Mouse (Mus musculus) liver, embryonic 11.5 days (tissue): ENCODE results near the gene Ppp2r5e. TPM values are rescaled to one million over a fixed set of nuclear protein-coding genes. Genes with fewer than 3 reads are reported as not detected.

Experiments used
- ATAC-seq: fragments of 200-750 bp; cut with Nextera tagmentation; replicated peaks from 2 replicates; pipeline ENCODE4 v1.8.0; 2017; ENCODE audit warnings: moderate number of reproducible peaks, mild to moderate bottlenecking, moderate TSS enrichment, moderate library complexity; ENCODE audit not compliant: low FRiP score
- DNase-seq: peaks from one replicate; pipeline ENCODE4 v3.0.0-alpha.2; 2017; ENCODE audit warnings: low spot score
- H3K27ac ChIP-seq: fragments of 300-500 bp; sonication (generic); 2 replicates; pipeline ENCODE4 v1.5.1; 2014; ENCODE audit warnings: mild to moderate bottlenecking, low read depth, low read length, control low read depth
- H3K27me3 ChIP-seq: fragments of 300-500 bp; sonication (generic); replicated peaks from 2 replicates; pipeline ENCODE4 v1.6.1; 2014; ENCODE audit warnings: low read length, mixed read lengths; ENCODE audit not compliant: control insufficient read depth, insufficient read depth
- H3K36me3 ChIP-seq: fragments of 300-500 bp; sonication (generic); 2 replicates; pipeline ENCODE4 v1.6.1; 2014; ENCODE audit warnings: mild to moderate bottlenecking, low read length, moderate library complexity, mixed read lengths; ENCODE audit not compliant: control insufficient read depth, insufficient read depth
- H3K4me1 ChIP-seq: fragments of 300-500 bp; sonication (generic); replicated peaks from 2 replicates; pipeline ENCODE4 v1.6.1; 2014; ENCODE audit warnings: low read length, mixed read lengths; ENCODE audit not compliant: control insufficient read depth, insufficient read depth
- H3K4me2 ChIP-seq: fragments of 300-500 bp; sonication (generic); 2 replicates; pipeline ENCODE4 v1.6.1; 2014; ENCODE audit warnings: mild to moderate bottlenecking, control low read depth, moderate library complexity
- H3K4me3 ChIP-seq: fragments of 300-500 bp; sonication (generic); 2 replicates; pipeline ENCODE4 v1.5.1; 2014; ENCODE audit warnings: low read depth, low read length, control low read depth
- H3K9ac ChIP-seq: fragments of 300-500 bp; sonication (generic); 2 replicates; pipeline ENCODE4 v1.6.1; 2014; ENCODE audit warnings: low read depth, low read length, control low read depth
- H3K9me3 ChIP-seq: fragments of 300-500 bp; sonication (generic); 2 replicates; pipeline ENCODE4 v1.6.1; 2016; ENCODE audit warnings: low read length, inconsistent platforms, mixed read lengths; ENCODE audit not compliant: control insufficient read depth
- WGBS: fragments of 180-500 bp; shearing (Covaris S2); extraction: QIAGEN DNeasy Blood & Tissue Kit; methylation state at CpG from one replicate; pipeline ENCODE4 v1.1.7; 2014; 5-methylcytosine and 5-hydroxymethylcytosine counted together
- polyA plus RNA-seq: library from polyadenylated mRNA; unstranded; fragments of >200 nt; fragmentation: Nextera tagmentation; extraction: Ambion mirVana; gene quantifications from 2 replicates; pipeline ENCODE4 v1.2.1, GENCODE M21; 2014

The Ppp2r5e gene
- polyA plus RNA-seq, 1 experiment from 2014 or later: 10.7 TPM

DNA sequence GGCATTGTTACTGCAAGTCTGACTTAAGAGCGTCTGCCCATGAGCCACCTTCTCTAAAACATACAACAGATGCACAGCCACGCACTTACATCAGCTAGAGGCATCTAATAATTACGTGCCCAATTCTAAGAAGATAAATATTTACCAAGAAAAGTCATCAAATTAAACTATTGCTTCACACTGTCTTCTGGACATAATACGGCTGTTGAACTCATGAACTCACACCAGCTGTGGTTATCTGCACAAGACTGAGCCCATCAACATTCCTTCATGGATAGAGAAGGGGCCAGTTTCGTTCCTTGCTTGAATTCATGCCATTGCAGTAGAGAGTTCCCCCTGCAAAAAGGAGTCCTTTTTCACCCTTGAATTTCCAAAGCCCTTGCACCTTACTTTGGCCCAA, 28.3 kb downstream of the Ppp2r5e start:
- H3K27me3 ChIP-seq: no peaks in the 10 kb centered on the region
- no peaks in the 10 kb centered on the region for H3K36me3 ChIP-seq
- ATAC-seq (no peak), DNase-seq (no peak)
- H3K9ac ChIP-seq: no peak overlapping the region
- 70% methylated on average over 5 of the region's 5 CpGs for WGBS
- no peak overlapping the region for H3K27ac ChIP-seq
- no peaks in the 10 kb centered on the region for H3K9me3 ChIP-seq
- no peak overlapping the region for H3K4me3 ChIP-seq
- H3K4me1 ChIP-seq: peaks cover 8% of the 10 kb centered on the region
- H3K4me2 ChIP-seq: no peak overlapping the region

DNA sequence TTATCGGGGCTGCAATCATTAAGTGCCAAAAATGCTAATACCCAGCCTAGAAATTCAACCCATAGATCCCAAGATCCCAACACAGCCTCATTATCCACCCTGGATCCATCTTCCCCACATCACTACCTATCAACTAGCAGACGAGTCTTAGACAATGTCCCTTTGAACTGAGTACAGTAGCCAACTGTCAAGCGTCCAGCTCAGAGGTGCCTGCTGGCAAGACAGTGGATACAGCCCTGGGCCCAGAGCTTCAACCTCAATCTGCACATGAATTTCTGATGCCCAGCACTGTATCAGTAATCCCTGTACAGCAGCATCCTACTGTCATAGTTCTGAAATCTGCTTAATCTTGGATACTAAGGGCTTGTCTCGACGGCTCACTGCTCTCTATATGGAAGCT, 30.3 kb downstream of the Ppp2r5e start:
- H3K27ac ChIP-seq: no peak overlapping the region
- no peaks in the 10 kb centered on the region for H3K9me3 ChIP-seq
- H3K9ac ChIP-seq: no peak overlapping the region
- H3K4me1 ChIP-seq: peaks cover 8% of the 10 kb centered on the region
- H3K36me3 ChIP-seq: no peaks in the 10 kb centered on the region
- no peak overlapping the region for H3K4me2 ChIP-seq
- H3K27me3 ChIP-seq: no peaks in the 10 kb centered on the region
- H3K4me3 ChIP-seq: no peak overlapping the region
- DNase-seq (no peak), ATAC-seq (no peak)
- 90% methylated on average over 5 of the region's 5 CpGs for WGBS

DNA sequence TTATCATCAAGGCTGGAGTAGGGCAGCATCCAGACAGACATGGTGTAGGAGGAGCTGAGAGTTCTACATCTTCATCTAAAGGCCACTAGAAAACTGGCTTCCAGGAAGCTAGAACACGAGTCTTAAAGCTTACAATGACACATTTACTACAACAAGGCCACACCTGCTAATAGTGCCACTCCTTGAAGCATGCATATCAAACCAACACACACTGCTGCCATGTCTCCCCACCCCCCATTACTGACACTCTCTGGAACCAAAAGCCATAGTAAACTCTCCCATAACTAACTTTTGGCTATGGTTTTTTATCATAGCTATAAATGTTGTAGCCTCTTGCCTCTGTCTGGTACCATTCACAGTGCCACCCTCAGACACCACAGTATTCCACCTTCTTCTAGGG, 31.5 kb downstream of the Ppp2r5e start:
- Histone ChIP-seq H3K4me1 (peaks cover 8% of the 10 kb centered on the region), H3K4me2 (no peak overlapping the region)
- peak; percentile 71 for ATAC-seq

GRCm38 (mm10) chr12:75562996-75563618, 32.9 kb downstream of the Ppp2r5e start:
- H3K4me2 ChIP-seq: no peak overlapping the region
- DNase-seq (no peak), ATAC-seq (no peak)
- no peak overlapping the region for H3K27ac ChIP-seq
- no peaks in the 10 kb centered on the region for H3K36me3 ChIP-seq
- H3K4me3 ChIP-seq: no peak overlapping the region
- H3K9ac ChIP-seq: no peak overlapping the region
- H3K27me3 ChIP-seq: no peaks in the 10 kb centered on the region
- H3K4me1 ChIP-seq: peaks cover 8% of the 10 kb centered on the region
- 91% methylated on average over 1 of the region's 1 CpGs for WGBS
- no peaks in the 10 kb centered on the region for H3K9me3 ChIP-seq

More for the DNA sequence above, 31.5 kb downstream of the Ppp2r5e start:
- Histone ChIP-seq H3K27ac (no peak overlapping the region), H3K9me3 (no peaks in the 10 kb centered on the region), H3K4me3 (no peak overlapping the region), H3K36me3 (no peaks in the 10 kb centered on the region), H3K27me3 (no peaks in the 10 kb centered on the region), H3K9ac (no peak overlapping the region)
- 45% methylated on average over 1 of the region's 1 CpGs for WGBS
- no peak for DNase-seq

DNA sequence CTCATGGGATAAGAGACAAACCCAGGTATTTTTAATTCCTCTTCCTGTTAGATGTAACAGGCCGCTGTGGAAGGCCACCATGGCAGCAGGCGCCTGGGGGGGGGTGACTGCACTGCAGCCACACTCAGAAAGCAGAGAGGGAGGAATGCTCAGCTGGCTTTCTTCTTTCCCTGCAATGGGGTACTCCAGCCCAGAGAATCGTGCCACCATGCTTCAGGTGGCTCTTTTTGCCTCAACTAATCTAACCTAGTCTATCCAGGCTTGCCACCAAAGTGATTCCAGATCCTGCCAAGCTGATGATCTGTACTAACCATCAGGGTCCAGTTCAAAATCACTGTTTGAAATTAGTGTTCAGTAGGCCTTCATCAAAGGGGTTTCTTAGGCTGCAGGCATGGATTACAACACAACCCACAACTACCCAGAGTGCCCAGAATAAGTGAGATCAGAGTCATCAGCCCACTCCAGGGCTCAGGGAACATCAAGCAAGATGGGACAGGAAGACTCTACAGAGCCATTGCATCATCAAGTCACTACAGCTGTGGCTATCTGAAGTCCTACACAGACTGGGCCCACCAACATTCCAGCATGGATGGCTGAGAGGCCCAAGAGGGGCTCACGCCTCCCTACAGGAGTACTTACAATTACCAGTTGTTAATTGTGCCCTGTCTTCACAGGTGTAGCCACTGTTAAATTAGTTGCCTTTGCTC, 35.2 kb downstream of the Ppp2r5e start:
- H3K9me3 ChIP-seq: no peaks in the 10 kb centered on the region
- no peak overlapping the region for H3K4me2 ChIP-seq
- H3K4me1 ChIP-seq: peaks cover 12% of the 10 kb centered on the region
- H3K27me3 ChIP-seq: no peaks in the 10 kb centered on the region
- no peak overlapping the region for H3K4me3 ChIP-seq
- DNase-seq (no peak), ATAC-seq (no peak)
- no peak overlapping the region for H3K9ac ChIP-seq
- WGBS: 77% methylated on average over 4 of the region's 4 CpGs
- no peaks in the 10 kb centered on the region for H3K36me3 ChIP-seq
- no peak overlapping the region for H3K27ac ChIP-seq

DNA sequence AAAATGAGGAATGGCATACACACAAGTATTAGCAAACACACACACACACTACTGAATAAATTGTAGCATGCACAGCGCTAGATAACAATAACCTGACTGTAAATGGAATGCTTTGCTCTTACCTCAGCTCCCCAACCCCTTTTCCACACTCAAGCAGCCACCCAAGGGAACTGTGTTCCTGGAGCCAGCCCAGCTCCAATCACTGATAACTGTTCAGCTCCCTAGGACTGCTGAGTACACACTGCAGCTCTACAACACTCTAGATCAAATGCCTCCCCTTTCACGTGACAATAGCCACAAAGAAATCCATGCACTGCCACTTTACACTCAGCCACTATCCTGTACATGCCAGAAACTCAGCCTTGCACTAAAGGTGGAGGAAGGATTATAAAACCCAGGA, 36.8 kb downstream of the Ppp2r5e start:
- Histone ChIP-seq H3K4me3 (no peak overlapping the region), H3K4me1 (peaks cover 8% of the 10 kb centered on the region), H3K27ac (no peak overlapping the region), H3K4me2 (no peak overlapping the region), H3K36me3 (no peaks in the 10 kb centered on the region), H3K27me3 (no peaks in the 10 kb centered on the region), H3K9ac (no peak overlapping the region), H3K9me3 (no peaks in the 10 kb centered on the region)
- WGBS: 70% methylated on average over 2 of the region's 2 CpGs
- DNase-seq: no peak
- no peak for ATAC-seq

DNA sequence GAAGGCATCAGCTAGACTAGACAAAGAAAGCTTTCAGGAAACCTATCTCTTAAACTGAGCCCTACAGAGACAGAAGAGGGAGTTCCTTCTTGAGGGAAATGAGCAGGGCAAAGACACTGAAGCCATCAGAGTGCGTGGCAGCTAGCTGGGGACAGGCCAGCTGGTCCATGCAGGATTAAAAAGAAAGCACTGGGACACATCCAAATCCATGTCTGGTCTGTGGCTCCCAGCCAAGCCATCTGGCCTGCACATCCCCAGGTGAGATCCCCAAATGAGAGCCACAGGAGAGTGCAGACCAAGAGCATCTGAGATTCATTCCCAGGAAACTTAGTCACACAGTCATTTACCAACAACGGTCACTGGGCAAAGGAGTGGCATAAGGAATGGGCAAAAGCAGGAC, 38.2 kb downstream of the Ppp2r5e start:
- ATAC-seq (no peak), DNase-seq (no peak)
- WGBS: 95% methylated on average over 2 of the region's 2 CpGs
- peaks cover 8% of the 10 kb centered on the region for H3K4me1 ChIP-seq
- H3K27me3 ChIP-seq: no peaks in the 10 kb centered on the region
- H3K36me3 ChIP-seq: no peaks in the 10 kb centered on the region
- H3K9me3 ChIP-seq: no peaks in the 10 kb centered on the region
- H3K4me2 ChIP-seq: no peak overlapping the region
- H3K4me3 ChIP-seq: no peak overlapping the region
- no peak overlapping the region for H3K27ac ChIP-seq
- H3K9ac ChIP-seq: no peak overlapping the region

DNA sequence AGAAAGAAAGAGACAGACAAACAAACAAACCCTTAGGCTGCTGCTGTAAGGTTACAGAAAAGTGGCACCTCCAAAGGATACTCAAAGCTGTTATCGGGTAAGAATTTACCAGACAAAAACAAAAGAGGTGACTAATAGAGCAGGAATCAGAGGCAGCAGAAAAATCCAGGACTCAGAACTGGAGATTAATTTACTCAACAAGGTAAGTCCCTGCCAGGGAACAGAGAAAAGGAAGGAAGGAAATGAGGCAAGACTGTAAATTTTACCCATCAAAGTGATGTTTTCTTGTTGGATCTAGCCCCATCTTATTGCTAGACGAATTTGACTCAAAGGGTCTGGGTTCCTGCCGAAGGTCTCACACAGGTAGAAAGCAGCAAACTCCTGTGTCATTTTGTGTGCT, 41.0 kb downstream of the Ppp2r5e start:
- H3K4me2 ChIP-seq: no peak overlapping the region

DNA sequence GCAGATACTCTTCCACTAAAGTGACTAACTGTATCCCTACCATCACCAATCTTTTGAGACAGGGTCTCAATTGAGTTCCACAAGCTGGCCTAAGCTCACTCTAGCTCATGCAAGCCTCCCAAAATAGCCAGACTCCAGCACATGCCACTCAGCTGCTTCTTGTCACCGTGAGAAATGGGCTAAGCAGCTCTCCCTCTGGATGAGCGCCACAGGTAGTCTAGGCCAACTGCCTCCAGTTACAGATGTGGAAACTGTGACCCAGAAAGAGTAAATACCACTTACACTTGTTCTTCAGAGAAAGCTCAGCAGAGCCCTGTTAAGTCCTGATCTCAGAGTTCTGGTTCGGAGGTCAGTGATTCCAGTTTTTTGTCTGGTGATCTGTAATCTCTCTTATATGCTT, 43.7 kb downstream of the Ppp2r5e start:
- no peaks in the 10 kb centered on the region for H3K36me3 ChIP-seq
- DNase-seq: no peak
- no peak overlapping the region for H3K27ac ChIP-seq
- no peaks in the 10 kb centered on the region for H3K9me3 ChIP-seq
- WGBS: 97% methylated on average over 3 of the region's 3 CpGs
- no peak overlapping the region for H3K9ac ChIP-seq
- no peak overlapping the region for H3K4me2 ChIP-seq
- H3K27me3 ChIP-seq: no peaks in the 10 kb centered on the region
- peaks cover 2% of the 10 kb centered on the region; the same call in 1 of the 2 replicates for H3K4me1 ChIP-seq
- no peak for ATAC-seq
- H3K4me3 ChIP-seq: no peak overlapping the region

More for the DNA sequence above, 41.0 kb downstream of the Ppp2r5e start:
- Histone ChIP-seq H3K27me3 (no peaks in the 10 kb centered on the region), H3K4me1 (peaks cover 6% of the 10 kb centered on the region), H3K4me3 (no peak overlapping the region), H3K36me3 (no peaks in the 10 kb centered on the region), H3K27ac (no peak overlapping the region), H3K9me3 (no peaks in the 10 kb centered on the region), H3K9ac (no peak overlapping the region)
- DNase-seq (no peak), ATAC-seq (no peak)
- WGBS: 65% methylated on average over 3 of the region's 3 CpGs
